Mouse (Mus musculus): ENCODE measurements at regions not wholly inside any gene's neighbourhood (a gene's known extent, or its start where the extent isn't known, plus 50 kb on each side); places are given as distances from the start of the nearest gene placed in this dataset.

GRCm38 (mm10) chr8:128025251-128025856 lies 333.1 kb upstream of the Nrp1 start:
- no peak overlapping the region for H3K4me2 ChIP-seq
- H3K9me3 ChIP-seq, result no peaks in the 10 kb centered on the region
- no peaks in the 10 kb centered on the region for H3K27me3 ChIP-seq
- ATAC-seq (ENCODE audit: insufficient number of reproducible peaks, insufficient read depth, low FRiP score, low TSS enrichment, low read depth), result peak; percentile 71
- H3K36me3 ChIP-seq, result no peaks in the 10 kb centered on the region
- H3K9ac ChIP-seq (replicated peaks), result no peak overlapping the region
- no peak overlapping the region for H3K4me3 ChIP-seq (replicated peaks)
- peaks cover 12% of the 10 kb centered on the region for H3K4me1 ChIP-seq (replicated peaks)
- H3K27ac ChIP-seq, result peak overlapping the region; percentile 46
- 44% methylated on average over 7 of the region's 7 CpGs for WGBS

DNA sequence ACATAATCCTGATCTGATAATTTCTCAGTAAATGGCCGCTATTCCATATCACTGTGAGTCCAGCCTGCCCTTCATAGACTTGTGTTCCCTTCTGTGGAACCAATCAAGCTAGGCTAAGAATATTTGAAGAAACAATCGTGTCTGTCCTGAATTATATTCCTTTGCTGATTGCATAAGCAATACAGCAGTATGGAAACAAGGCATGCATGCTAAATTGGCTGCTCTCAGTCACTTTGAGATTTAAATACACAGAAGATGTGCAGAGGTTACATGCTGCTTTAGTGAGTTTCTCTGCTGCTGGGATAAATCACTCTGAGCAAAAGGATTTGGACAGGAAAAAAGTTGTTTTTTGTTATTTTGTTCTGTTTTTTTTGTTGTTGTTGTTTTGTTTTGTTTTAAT lies 331.4 kb upstream of the Nrp1 start:
- Histone ChIP-seq H3K4me2 (no peak overlapping the region), H3K27me3 (no peaks in the 10 kb centered on the region), H3K9ac (replicated peaks) (no peak overlapping the region), H3K36me3 (no peaks in the 10 kb centered on the region), H3K9me3 (no peaks in the 10 kb centered on the region), H3K4me1 (replicated peaks) (peaks cover 12% of the 10 kb centered on the region), H3K27ac (no peak overlapping the region), H3K4me3 (replicated peaks) (no peak overlapping the region)
- WGBS, result 81% methylated on average over 2 of the region's 2 CpGs
- no peak for ATAC-seq (ENCODE audit: insufficient number of reproducible peaks, insufficient read depth, low FRiP score, low TSS enrichment, low read depth)

- no peaks in the 10 kb centered on the region for H3K27me3 ChIP-seq
- no peak overlapping the region for H3K4me3 ChIP-seq (replicated peaks)
- WGBS, result 85% methylated on average over 24 of the region's 24 CpGs
- no peak for ATAC-seq (ENCODE audit: insufficient number of reproducible peaks, insufficient read depth, low FRiP score, low TSS enrichment, low read depth)
- no peaks in the 10 kb centered on the region for H3K9me3 ChIP-seq
- H3K9ac ChIP-seq (replicated peaks), result no peak overlapping the region
- H3K36me3 ChIP-seq, result no peaks in the 10 kb centered on the region
- H3K4me2 ChIP-seq, result no peak overlapping the region
- H3K4me1 ChIP-seq (replicated peaks), result no peaks in the 10 kb centered on the region
- no peak overlapping the region for H3K27ac ChIP-seq
Measured at GRCm38 (mm10) chr8:128030335-128031280, 327.8 kb upstream of the Nrp1 start.

DNA sequence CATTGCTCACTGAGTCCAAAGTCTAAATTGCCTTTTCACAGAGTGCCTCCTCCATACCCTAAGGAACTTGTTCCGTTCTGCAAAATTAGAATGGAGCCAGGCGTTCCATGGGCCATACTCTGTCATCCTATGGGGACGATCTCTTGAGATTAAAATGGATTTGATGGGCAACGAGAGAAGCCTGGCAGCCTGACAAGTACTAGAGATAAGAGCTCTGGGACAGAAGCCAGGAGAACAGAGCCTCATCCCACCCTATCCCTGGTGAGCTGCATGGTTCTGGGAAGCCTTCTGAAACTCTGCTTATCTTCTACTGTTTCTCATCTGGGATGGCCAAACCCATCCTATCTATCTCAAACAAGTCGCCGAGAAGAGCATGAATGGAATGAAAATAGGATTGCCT lies 324.3 kb upstream of the Nrp1 start:
- no peaks in the 10 kb centered on the region for H3K27me3 ChIP-seq
- H3K9me3 ChIP-seq, result no peaks in the 10 kb centered on the region
- H3K9ac ChIP-seq (replicated peaks), result no peak overlapping the region
- 80% methylated on average over 6 of the region's 6 CpGs for WGBS
- no peak overlapping the region for H3K4me3 ChIP-seq (replicated peaks)
- no peaks in the 10 kb centered on the region for H3K36me3 ChIP-seq
- no peaks in the 10 kb centered on the region for H3K4me1 ChIP-seq (replicated peaks)
- H3K4me2 ChIP-seq, result no peak overlapping the region
- no peak for ATAC-seq (ENCODE audit: insufficient number of reproducible peaks, insufficient read depth, low FRiP score, low TSS enrichment, low read depth)
- no peak overlapping the region for H3K27ac ChIP-seq

DNA sequence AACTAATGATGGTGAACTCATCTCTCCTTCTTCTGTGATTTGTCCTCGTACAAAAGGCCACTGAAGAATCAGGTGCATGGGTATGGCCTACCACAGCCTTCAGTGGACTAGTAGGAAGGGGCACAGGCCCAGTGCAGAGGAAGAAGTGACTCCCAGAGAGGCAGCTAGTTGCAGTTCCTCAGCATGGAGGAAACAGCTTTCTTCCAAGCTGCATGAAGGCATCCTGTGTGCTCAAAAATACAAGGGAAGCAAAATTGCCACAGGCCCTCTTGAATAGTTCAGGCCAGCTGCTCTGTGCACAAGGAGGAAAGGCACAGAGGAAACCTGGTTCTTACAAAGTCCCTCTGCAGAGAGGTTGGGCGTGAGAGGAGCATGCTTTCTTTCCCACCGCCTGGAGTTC lies 322.7 kb upstream of the Nrp1 start:
- Histone ChIP-seq H3K9me3 (no peaks in the 10 kb centered on the region), H3K4me1 (replicated peaks) (no peaks in the 10 kb centered on the region), H3K9ac (replicated peaks) (no peak overlapping the region), H3K27me3 (no peaks in the 10 kb centered on the region), H3K36me3 (no peaks in the 10 kb centered on the region), H3K27ac (no peak overlapping the region), H3K4me3 (replicated peaks) (no peak overlapping the region), H3K4me2 (no peak overlapping the region)
- WGBS, result 61% methylated on average over 3 of the region's 3 CpGs
- ATAC-seq (ENCODE audit: insufficient number of reproducible peaks, insufficient read depth, low FRiP score, low TSS enrichment, low read depth), result no peak

DNA sequence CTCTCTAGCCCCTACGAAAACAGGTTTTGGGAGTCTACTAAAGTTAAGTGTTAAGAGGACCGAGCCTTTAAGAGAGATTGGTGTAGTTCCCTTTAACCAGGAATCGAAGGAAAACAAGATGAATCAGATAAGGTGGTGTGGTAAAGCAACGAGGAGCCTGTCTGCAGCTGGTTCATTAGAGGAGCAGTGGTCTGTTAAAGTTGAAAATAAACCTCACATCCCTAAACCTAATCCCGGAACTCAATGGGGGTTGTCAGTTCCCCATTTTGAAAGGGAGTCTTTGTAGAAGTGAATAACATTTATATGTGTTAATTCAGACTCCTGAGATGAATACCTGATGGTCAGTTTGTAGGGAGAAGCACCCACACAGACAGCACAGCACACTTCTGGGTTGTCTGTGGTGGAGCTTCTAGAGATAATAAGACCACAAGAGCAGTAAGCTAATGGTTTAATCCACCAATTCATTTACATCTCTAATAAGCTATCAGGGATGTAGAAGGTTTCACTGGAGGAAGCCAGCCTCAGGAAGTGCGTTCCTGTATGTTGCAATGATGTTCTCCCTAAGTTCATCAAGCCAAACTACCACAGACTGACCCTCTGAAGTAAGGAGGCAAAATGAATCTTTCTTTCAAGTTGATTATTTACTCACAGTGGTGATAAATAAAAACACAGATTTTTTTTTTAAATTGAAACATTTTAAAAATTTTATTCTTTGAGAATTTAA lies 318.9 kb upstream of the Nrp1 start:
- H3K4me3 ChIP-seq (replicated peaks), result no peak overlapping the region

GRCm38 (mm10) chr8:128042877-128043276 lies 315.5 kb upstream of the Nrp1 start:
- H3K27ac ChIP-seq, result no peak overlapping the region
- H3K4me1 ChIP-seq (replicated peaks), result no peaks in the 10 kb centered on the region
- no peak overlapping the region for H3K9ac ChIP-seq (replicated peaks)
- no peaks in the 10 kb centered on the region for H3K27me3 ChIP-seq
- H3K4me2 ChIP-seq, result no peak overlapping the region
- H3K36me3 ChIP-seq, result no peaks in the 10 kb centered on the region
- ATAC-seq (ENCODE audit: insufficient number of reproducible peaks, insufficient read depth, low FRiP score, low TSS enrichment, low read depth), result no peak
- WGBS, result 87% methylated on average over 2 of the region's 2 CpGs
- no peaks in the 10 kb centered on the region for H3K9me3 ChIP-seq
- no peak overlapping the region for H3K4me3 ChIP-seq (replicated peaks)

More for the DNA sequence above, 318.9 kb upstream of the Nrp1 start:
- Histone ChIP-seq H3K27me3 (no peaks in the 10 kb centered on the region), H3K36me3 (no peaks in the 10 kb centered on the region), H3K9ac (replicated peaks) (no peak overlapping the region), H3K4me2 (no peak overlapping the region), H3K27ac (no peak overlapping the region), H3K4me1 (replicated peaks) (no peaks in the 10 kb centered on the region), H3K9me3 (no peaks in the 10 kb centered on the region)
- WGBS, result 73% methylated on average over 6 of the region's 6 CpGs
- ATAC-seq (ENCODE audit: insufficient number of reproducible peaks, insufficient read depth, low FRiP score, low TSS enrichment, low read depth), result no peak

- H3K4me2 ChIP-seq, result no peak overlapping the region
- no peaks in the 10 kb centered on the region for H3K27me3 ChIP-seq
- no peak overlapping the region for H3K9ac ChIP-seq (replicated peaks)
- no peaks in the 10 kb centered on the region for H3K36me3 ChIP-seq
- ATAC-seq (ENCODE audit: insufficient number of reproducible peaks, insufficient read depth, low FRiP score, low TSS enrichment, low read depth), result no peak
- no peak overlapping the region for H3K27ac ChIP-seq
- 78% methylated on average over 4 of the region's 4 CpGs for WGBS
- no peaks in the 10 kb centered on the region for H3K4me1 ChIP-seq (replicated peaks)
- no peaks in the 10 kb centered on the region for H3K9me3 ChIP-seq
- H3K4me3 ChIP-seq (replicated peaks), result no peak overlapping the region
Measured at GRCm38 (mm10) chr8:128043392-128043791, 315.0 kb upstream of the Nrp1 start.

DNA sequence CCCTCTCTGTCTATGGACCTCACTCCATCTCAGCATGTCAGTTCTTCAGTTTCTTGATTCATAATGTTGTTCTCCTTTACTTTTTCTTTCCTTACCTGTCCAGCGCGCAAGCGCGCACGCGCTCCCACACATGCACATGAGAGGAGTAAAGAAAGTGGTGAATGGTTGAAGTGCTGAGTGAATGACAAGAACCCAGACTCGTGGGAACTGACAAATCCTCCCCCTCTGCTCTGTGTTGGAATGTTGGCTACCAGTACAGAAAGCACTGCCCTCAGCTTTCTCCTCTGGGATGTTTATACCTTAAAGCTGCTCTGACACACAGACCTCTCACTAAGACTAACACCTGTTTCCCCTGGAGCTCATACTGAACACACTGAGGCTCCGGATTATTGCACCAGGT lies 302.2 kb upstream of the Nrp1 start:
- H3K4me2 ChIP-seq, result no peak overlapping the region
- no peak overlapping the region for H3K4me3 ChIP-seq (replicated peaks)
- no peak overlapping the region for H3K9ac ChIP-seq (replicated peaks)
- no peaks in the 10 kb centered on the region for H3K4me1 ChIP-seq (replicated peaks)
- WGBS, result 92% methylated on average over 8 of the region's 8 CpGs
- no peaks in the 10 kb centered on the region for H3K27me3 ChIP-seq
- no peaks in the 10 kb centered on the region for H3K9me3 ChIP-seq
- no peak overlapping the region for H3K27ac ChIP-seq
- no peak for ATAC-seq (ENCODE audit: insufficient number of reproducible peaks, insufficient read depth, low FRiP score, low TSS enrichment, low read depth)
- no peaks in the 10 kb centered on the region for H3K36me3 ChIP-seq

DNA sequence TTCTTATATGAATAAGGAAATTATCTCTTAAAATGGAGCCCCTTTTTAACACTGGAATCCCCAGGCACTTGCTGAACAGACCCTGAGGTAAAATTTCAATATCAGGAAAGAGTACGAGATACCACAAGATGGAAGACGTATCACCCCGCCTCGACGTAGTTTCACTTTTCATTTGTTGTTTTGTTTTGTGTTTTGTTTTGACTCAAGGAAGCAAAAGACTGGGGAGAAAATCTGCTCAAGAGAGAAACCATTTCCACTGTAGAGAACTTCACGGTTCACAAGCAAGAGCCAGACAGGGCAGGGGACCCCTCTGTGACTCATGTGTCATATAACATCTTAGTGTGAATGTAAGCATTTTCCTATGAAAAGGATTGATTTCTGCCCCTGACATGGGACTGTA lies 300.6 kb upstream of the Nrp1 start:
- Histone ChIP-seq H3K27ac (no peak overlapping the region), H3K9ac (replicated peaks) (no peak overlapping the region), H3K4me3 (replicated peaks) (no peak overlapping the region), H3K9me3 (no peaks in the 10 kb centered on the region), H3K4me1 (replicated peaks) (no peaks in the 10 kb centered on the region), H3K36me3 (no peaks in the 10 kb centered on the region), H3K27me3 (no peaks in the 10 kb centered on the region), H3K4me2 (no peak overlapping the region)
- 86% methylated on average over 6 of the region's 6 CpGs for WGBS
- no peak for ATAC-seq (ENCODE audit: insufficient number of reproducible peaks, insufficient read depth, low FRiP score, low TSS enrichment, low read depth)

DNA sequence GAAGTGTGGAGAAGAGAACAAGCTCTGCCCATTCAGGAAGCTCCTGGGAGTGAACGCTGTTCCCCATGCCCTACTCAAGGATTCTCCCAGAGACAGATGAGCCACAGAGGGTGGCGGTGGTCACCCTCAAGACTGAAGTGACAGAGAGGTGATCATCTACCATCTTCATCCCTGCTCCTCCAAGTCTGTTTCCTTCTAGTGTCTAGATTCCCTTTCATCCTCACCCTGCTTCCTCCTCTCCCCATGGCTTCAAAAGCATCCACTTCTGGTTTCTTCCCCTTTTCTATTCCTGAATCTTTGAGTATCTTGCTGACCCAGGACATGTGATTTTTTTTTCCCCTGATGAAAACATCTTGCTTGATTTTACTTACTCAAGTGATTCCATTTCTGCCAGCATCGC lies 298.6 kb upstream of the Nrp1 start:
- Histone ChIP-seq H3K4me3 (replicated peaks) (no peak overlapping the region), H3K4me2 (no peak overlapping the region), H3K27me3 (no peaks in the 10 kb centered on the region), H3K9me3 (no peaks in the 10 kb centered on the region), H3K27ac (no peak overlapping the region), H3K36me3 (no peaks in the 10 kb centered on the region), H3K9ac (replicated peaks) (no peak overlapping the region), H3K4me1 (replicated peaks) (no peaks in the 10 kb centered on the region)
- WGBS, result 89% methylated on average over 3 of the region's 3 CpGs
- ATAC-seq (ENCODE audit: insufficient number of reproducible peaks, insufficient read depth, low FRiP score, low TSS enrichment, low read depth), result no peak

Measured in limb, embryonic 12.5 days (tissue).